Mouse (Mus musculus): ENCODE measurements at regions not wholly inside any gene's neighbourhood (a gene's known extent, or its start where the extent isn't known, plus 50 kb on each side); places are given as distances from the start of the nearest gene placed in this dataset.

- DNase-seq (ENCODE audit: low spot score): no peak
These were observed 289.0 kb upstream of the Tnc start for GRCm38 (mm10) chr4:64335814-64336213.

- no peak for DNase-seq (ENCODE audit: low spot score)
These were observed 283.4 kb upstream of the Tnc start for GRCm38 (mm10) chr4:64330213-64330612.

- DNase-seq (ENCODE audit: low spot score): no peak
These were observed 277.6 kb upstream of the Tnc start for GRCm38 (mm10) chr4:64324391-64324790.

- DNase-seq (ENCODE audit: low spot score): no peak
These were observed 269.9 kb upstream of the Tnc start for GRCm38 (mm10) chr4:64316553-64317347.

GRCm38 (mm10) chr4:64296941-64297340 lies 250.1 kb upstream of the Tnc start:
- DNase-seq (ENCODE audit: low spot score): no peak

- DNase-seq (ENCODE audit: low spot score): no peak
These were observed 235.7 kb upstream of the Tnc start for GRCm38 (mm10) chr4:64282471-64282870.

- no peak for DNase-seq (ENCODE audit: low spot score)
These were observed 230.2 kb upstream of the Tnc start for GRCm38 (mm10) chr4:64276980-64277379.

- DNase-seq (ENCODE audit: low spot score): no peak
These were observed 227.6 kb upstream of the Tnc start for GRCm38 (mm10) chr4:64274291-64274960.

GRCm38 (mm10) chr4:64269846-64270245 lies 223.0 kb upstream of the Tnc start:
- no peak for DNase-seq (ENCODE audit: low spot score)

- no peak for DNase-seq (ENCODE audit: low spot score)
These were observed 222.3 kb upstream of the Tnc start for GRCm38 (mm10) chr4:64269117-64269516.

GRCm38 (mm10) chr4:64260473-64260872 lies 213.7 kb upstream of the Tnc start:
- no peak for DNase-seq (ENCODE audit: low spot score)

GRCm38 (mm10) chr4:64260188-64260444 lies 213.3 kb upstream of the Tnc start:
- DNase-seq (ENCODE audit: low spot score): no peak

- no peak for DNase-seq (ENCODE audit: low spot score)
These were observed 212.8 kb upstream of the Tnc start for GRCm38 (mm10) chr4:64259348-64260187.

- DNase-seq (ENCODE audit: low spot score): peak; percentile 30
These were observed 208.4 kb upstream of the Tnc start for GRCm38 (mm10) chr4:64255253-64255652.

GRCm38 (mm10) chr4:64250691-64251090 lies 203.9 kb upstream of the Tnc start:
- DNase-seq (ENCODE audit: low spot score): no peak

GRCm38 (mm10) chr4:64238196-64238740 lies 191.5 kb upstream of the Tnc start:
- DNase-seq (ENCODE audit: low spot score): no peak

- DNase-seq (ENCODE audit: low spot score): no peak
These were observed 188.7 kb upstream of the Tnc start for GRCm38 (mm10) chr4:64235534-64235933.

- no peak for DNase-seq (ENCODE audit: low spot score)
These were observed 185.3 kb upstream of the Tnc start for GRCm38 (mm10) chr4:64232159-64232558.

- DNase-seq (ENCODE audit: low spot score): no peak
These were observed 181.5 kb upstream of the Tnc start for GRCm38 (mm10) chr4:64228341-64228740.

- DNase-seq (ENCODE audit: low spot score): no peak
These were observed 179.8 kb upstream of the Tnc start for GRCm38 (mm10) chr4:64226635-64227034.

- DNase-seq (ENCODE audit: low spot score): no peak
These were observed 178.1 kb upstream of the Tnc start for GRCm38 (mm10) chr4:64224918-64225317.

- DNase-seq (ENCODE audit: low spot score): no peak
These were observed 173.0 kb upstream of the Tnc start for GRCm38 (mm10) chr4:64219802-64220201.
